Mouse (Mus musculus) inflammation-experienced regulatory T-cells, adult 6 months (primary cell): ENCODE results near the gene Aldoart1. TPM values are rescaled to one million over a fixed set of nuclear protein-coding genes. Genes with fewer than 3 reads are reported as not detected.

Experiments
- ATAC-seq: one replicate; pipeline ENCODE4 v1.8.0; 2017
- polyA plus RNA-seq, 3 experiments: library from polyadenylated mRNA; unstranded; fragments of 100-300 nt; shearing (Covaris generic); gene quantifications; one replicate each; pipeline ENCODE4 v1.2.1; 2017

Aldoart1 gene
- polyA plus RNA-seq: 1 to 10 TPM in 2 of 3 experiments, not detected in 1; 1.0 to 1.6 TPM

DNA sequence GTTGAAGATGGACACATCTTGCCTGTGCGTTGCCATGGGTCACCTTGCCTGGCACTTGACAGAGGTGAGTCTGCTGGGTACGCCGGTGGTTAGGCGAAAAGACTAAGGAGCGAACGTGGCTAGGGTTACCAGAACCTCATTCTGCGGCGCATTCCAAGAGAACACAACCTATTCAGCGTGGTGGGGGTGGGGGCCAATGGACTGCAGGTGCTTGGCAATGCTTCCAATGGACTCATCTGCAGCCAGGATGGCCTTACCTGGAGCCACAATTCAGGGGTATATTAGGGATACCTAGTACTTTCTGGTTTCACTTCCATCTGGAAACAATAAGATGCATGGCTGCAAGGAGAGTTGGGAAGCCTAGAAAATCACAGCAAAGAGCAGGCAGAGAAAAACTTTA lies at the start of gene Aldoart1:
Gene Aldoart1, minus strand, starts transcription at position 101 of the 400 bp plus-strand sequence.
- ATAC-seq: no peak

DNA sequence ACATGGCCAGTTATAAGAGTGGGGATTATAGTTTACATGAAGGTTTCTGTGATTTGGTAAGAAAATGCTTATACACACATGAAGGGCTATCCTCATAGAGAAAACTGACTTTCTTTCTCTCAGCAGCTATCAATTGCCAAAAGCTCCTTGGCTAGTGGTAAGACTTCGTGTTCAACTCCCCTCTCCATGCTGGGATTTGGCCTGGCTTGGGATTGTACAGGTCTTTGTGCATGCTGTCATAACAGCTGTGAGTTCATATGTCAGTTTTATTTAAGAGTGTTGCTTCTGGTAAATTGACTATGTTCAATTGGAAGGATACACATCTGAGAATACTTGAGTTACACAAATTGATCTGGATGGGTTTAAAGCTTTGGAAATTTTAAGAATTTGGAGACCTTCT lies 49.1 kb upstream of the Aldoart1 start:
- no peak for ATAC-seq

DNA sequence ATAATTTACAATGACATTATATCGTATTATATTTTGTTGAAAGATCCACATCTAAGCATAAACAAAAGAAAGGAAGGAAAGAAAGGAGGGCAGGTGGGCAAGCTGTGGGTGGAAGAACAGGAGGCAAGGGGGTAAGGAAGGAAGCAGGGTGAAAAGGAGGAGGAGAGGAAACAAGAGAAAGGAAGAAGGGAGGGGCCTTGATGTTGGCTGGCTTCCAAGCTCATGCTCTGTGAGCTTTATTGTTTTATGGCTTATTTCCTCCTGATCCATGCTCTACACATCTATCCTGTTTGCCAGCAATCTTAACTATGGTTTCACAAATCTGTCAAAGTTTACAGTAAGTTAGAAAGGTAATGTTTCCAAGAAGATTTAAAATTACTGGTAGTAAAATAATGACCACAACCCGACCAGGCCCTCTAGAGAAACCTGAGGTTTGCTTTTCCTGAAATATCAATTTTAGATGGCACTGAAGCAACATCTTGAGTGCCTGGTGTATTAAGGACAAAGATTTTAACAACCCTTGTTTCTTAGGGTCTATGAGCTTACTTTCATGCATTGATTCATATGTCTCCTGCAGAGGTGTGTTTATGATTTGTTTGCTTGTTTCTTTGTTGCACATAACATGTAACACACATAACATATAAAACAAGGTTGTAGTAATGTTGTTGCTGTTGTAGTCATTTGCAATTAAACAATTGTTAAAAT lies 13.1 kb upstream of the Aldoart1 start:
- no peak for ATAC-seq

DNA sequence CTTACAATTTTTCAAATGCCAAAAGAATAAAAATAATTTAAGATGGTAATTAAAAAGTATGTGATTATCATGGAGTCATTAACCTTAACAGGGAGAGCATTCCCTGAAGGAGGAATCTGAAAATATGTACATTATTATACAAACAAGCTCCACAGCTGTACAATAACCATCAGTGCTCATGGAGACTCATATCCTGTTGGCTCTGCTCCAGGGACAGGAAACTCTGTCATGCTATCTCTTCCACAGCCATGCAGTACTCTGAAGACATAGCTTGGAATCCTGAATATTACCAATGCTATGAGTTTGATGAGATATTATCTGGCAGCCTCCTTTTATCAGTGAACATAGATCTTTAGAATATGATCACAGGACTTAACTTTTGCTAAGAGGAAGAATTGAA lies 8.2 kb downstream of the Aldoart1 start:
- ATAC-seq: no peak

DNA sequence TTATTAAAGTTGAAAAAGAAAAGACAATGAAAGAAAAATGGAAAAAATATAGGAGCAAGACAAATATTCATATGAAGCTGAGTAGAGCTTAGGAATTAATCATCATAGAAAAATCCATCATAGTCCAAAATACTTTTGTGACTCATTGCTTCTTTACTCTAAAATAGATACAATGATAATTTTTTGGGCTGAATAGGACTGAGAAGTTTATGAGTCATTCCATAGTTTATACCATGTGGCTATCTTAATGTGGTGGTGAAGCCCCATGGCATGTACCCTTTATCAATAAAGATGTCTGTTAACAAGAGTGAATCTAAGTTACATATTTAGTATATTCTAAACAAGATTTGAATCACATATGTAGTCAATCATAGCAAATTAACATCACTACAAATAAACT lies 9.4 kb downstream of the Aldoart1 start:
- ATAC-seq: no peak

DNA sequence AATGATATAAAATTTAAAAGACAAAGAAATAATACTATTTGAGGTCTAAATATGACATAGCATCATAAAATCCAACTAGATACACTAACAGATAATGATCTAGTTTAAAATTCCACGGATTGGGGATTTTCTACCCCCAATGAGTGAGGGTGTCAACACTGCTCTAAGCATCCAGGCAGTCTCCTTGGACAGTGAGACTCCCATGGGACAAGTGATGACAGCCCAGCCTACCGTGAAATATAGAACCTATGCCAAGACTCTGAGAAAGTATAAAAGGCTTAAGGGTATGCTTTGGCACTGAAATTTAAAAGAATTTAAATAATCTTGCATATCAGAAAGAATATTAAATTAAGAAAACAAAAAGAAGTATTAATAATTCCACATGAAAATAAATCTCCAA lies 16.0 kb downstream of the Aldoart1 start:
- ATAC-seq: no peak

DNA sequence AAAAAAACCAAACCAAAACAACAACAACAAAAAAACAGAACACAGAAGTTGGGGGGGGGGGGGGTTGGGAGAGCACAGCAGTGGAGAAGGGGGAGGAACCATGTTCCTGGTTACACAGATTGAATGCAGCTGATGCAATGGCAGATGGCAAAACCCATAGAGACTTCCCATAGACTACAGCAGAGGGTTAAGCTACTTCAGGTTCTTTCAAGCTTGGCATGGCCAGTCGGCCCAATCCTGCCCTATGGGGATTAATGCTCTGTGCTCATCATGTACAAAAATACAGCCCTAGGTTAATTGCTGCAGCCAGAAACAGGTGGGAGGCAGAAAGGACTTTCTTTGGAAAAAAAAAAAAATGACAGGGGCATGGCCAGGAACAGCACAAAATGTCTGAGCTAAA lies 17.0 kb downstream of the Aldoart1 start:
- no peak for ATAC-seq

DNA sequence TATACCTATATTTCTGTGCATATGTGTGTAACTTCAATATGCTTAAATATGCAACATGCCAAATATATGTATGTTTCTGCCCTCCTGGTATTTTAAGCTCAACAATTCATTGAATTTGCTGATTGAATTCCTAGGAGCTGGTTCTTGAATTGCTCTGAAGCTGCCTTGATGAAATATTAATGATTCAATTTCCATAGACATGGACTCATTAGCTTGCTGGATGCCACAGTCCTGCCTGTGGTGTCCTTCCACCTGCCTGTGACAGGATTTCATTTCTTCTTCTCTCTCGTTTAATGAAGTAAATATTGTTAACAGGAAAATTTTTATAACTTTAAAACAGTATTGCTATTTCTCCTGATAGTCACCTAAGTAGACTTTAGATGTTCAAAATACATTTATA lies 51.6 kb downstream of the Aldoart1 start:
- ATAC-seq: no peak
